ENCODE assay signal across 10 mouse cellular contexts in the genomic region with DNA sequence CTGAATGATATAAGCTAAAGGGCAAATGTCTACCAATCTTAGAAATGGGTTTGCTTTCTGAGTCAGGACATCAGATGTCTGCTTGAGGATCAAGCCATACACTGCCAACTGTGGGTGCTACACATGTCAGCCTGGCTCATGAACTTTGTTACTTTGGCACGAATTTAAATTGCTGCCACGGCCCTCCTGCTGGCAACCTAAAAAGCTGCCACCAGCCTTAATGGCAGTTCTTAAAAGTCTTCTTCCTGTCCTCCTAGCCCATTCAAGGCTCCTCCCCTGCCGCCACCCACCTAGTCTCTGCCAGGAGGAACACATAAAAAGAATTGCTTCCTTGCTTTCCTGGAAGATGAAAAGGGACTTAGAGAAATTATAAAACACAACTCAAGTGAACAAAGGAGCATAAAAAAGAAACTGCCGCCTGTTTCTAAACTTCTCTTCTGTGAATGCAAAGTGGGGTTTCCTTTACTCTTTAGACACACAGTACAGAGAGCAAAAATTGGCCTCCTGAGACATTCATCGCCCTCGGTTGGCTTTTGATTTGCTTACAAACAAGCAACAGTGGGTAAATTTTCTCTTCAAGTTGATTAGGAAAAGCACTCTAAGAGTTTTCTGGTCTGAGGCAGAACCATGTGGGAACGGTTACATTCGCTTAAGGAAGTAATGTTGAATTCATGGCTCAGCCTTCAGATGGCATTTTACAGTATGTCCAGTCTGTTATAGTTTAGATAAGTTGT. TPM values are rescaled to one million over a fixed set of nuclear protein-coding genes. Genes with fewer than 3 reads are reported as not detected.
A peak's percentile ranks its signal among the peaks of the same experiment; 100 is the strongest.
DNase-seq lines count a peak whose midpoint lies in the region; ATAC-seq and TF ChIP-seq lines count a peak whose summit lies in the region.
"Had no signal": no experiment of that assay in that cellular context is flagged by ENCODE, and none has a peak within 500 bp of the region (broad histone marks: within the 10 kb centered on the region; RNA-seq: fewer than 3 reads in every experiment).

No protein-coding gene starts in this region.

- peak overlapping the region; percentile 50 for H3K4me2 ChIP-seq in forebrain, embryonic 11.5 days (ENCODE audit: low read depth, low read length, severe bottlenecking)
- H3K4me2 ChIP-seq in limb, embryonic 14.5 days (replicated peaks; ENCODE audit: low read depth, low read length, severe bottlenecking): peak overlapping the region; percentile 30
- H3K4me2 ChIP-seq: heart, embryonic 13.5 days; liver, embryonic 11.5 days had no signal

- WGBS in forebrain, embryonic 11.5 days: 27% methylated on average over 8 of the region's 8 CpGs
- 12% methylated on average over 8 of the region's 8 CpGs for WGBS in limb, embryonic 14.5 days

- H3K9me3 ChIP-seq in forebrain, embryonic 11.5 days (ENCODE audit: control insufficient read depth, low read length): no peaks in the 10 kb centered on the region
- no peaks in the 10 kb centered on the region for H3K9me3 ChIP-seq in limb, embryonic 14.5 days (ENCODE audit: control insufficient read depth, low read length)
- H3K9me3 ChIP-seq: heart, embryonic 13.5 days had no signal

- no peaks in the 10 kb centered on the region for H3K36me3 ChIP-seq in forebrain, embryonic 11.5 days (ENCODE audit: control insufficient read depth, insufficient read depth, low read length)
- H3K36me3 ChIP-seq in limb, embryonic 14.5 days (ENCODE audit: control insufficient read depth, insufficient read depth, low read length): no peaks in the 10 kb centered on the region
- H3K36me3 ChIP-seq: heart, embryonic 13.5 days had no signal

- peak; percentile 17 to 44 for DNase-seq in frontal cortex, adult 2 months (ENCODE audit: extremely low spot score in 1 of 2, low spot score in 1 of 2)
- DNase-seq in frontal cortex, postnatal 14 days (ENCODE audit: low spot score in 2 of 2): no peak
- DNase-seq in CD4-positive helper T cell, adult 2 months (ENCODE audit: low read depth, low spot score): peak; percentile 12
- DNase-seq in forebrain, embryonic 11.5 days (ENCODE audit: low spot score): peak; percentile 54
- no peak for DNase-seq in limb, embryonic 14.5 days (ENCODE audit: low spot score)
- DNase-seq in retina, embryonic 14.5 days (ENCODE audit: low spot score): no peak
- no peak for DNase-seq in cerebellum, postnatal 14 days

- no peak for ATAC-seq in forebrain, embryonic 11.5 days (replicated peaks; ENCODE audit: low FRiP score)
- ATAC-seq in limb, embryonic 14.5 days (ENCODE audit: low FRiP score, low read depth): no peak
- ATAC-seq in erythroblast, adult 5-6 weeks (replicated peaks; ENCODE audit: low FRiP score, poor library complexity, severe bottlenecking): no peak

- H3K27me3 ChIP-seq in forebrain, embryonic 11.5 days (ENCODE audit: control insufficient read depth, insufficient read depth, low read length): no peaks in the 10 kb centered on the region
- H3K27me3 ChIP-seq in limb, embryonic 14.5 days (ENCODE audit: control insufficient read depth, insufficient read depth, low read length): no peaks in the 10 kb centered on the region
- H3K27me3 ChIP-seq: heart, embryonic 13.5 days had no signal

- peaks cover 13% of the 10 kb centered on the region; the same call in 1 of the 2 replicates for H3K4me1 ChIP-seq in forebrain, embryonic 11.5 days (replicated peaks; ENCODE audit: control insufficient read depth, insufficient read depth, low read length)
- H3K4me1 ChIP-seq in limb, embryonic 14.5 days (ENCODE audit: control insufficient read depth, insufficient read depth, low read length): peaks cover 39% of the 10 kb centered on the region

- no peak overlapping the region for H3K27ac ChIP-seq in forebrain, embryonic 11.5 days (ENCODE audit: low read depth, low read length)
- no peak overlapping the region; the same call in 1 of the 2 replicates for H3K27ac ChIP-seq in limb, embryonic 14.5 days (replicated peaks; ENCODE audit: low read depth, low read length)
- H3K27ac ChIP-seq: heart, embryonic 13.5 days had no signal

- no peak for TF ChIP-seq POLR2A in limb, embryonic 14.5 days (IDR thresholded peaks at IDR 0.05; ENCODE audit: borderline replicate concordance, extremely low read depth, insufficient read depth, insufficient read length)

- H3K9ac ChIP-seq in forebrain, embryonic 11.5 days (ENCODE audit: low read length): peak overlapping the region; percentile 31; the same call in 1 of the 2 replicates
- no peak overlapping the region for H3K9ac ChIP-seq in limb, embryonic 14.5 days (ENCODE audit: low read depth, low read length, severe bottlenecking)
- H3K9ac ChIP-seq: heart, embryonic 13.5 days had no signal

- peak overlapping the region; percentile 25 for H3K4me3 ChIP-seq in forebrain, embryonic 11.5 days (ENCODE audit: low read depth, low read length)
- peak overlapping the region; percentile 4; the same call in 1 of the 2 replicates for H3K4me3 ChIP-seq in limb, embryonic 14.5 days (replicated peaks; ENCODE audit: low read length)
- H3K4me3 ChIP-seq: heart, embryonic 13.5 days had no signal

RNA-seq across cellular contexts. Expression of gene Lix1, which starts 2.5 kb away (rescaled TPM):
- 69.9 and 72.8 TPM in 2 replicates for polyA plus RNA-seq in frontal cortex, adult 2 months (2012; rRNA removed)
- 89.3 and 106 TPM in 2 replicates for polyA plus RNA-seq in forebrain, embryonic 11.5 days (2014; fragmentation: Nextera tagmentation; extraction: Ambion mirVana)
- 6.0 and 7.0 TPM in 2 replicates for polyA plus RNA-seq in limb, embryonic 14.5 days (2012; rRNA removed)
- 7.6 and 8.6 TPM in 2 replicates for polyA plus RNA-seq in limb, embryonic 14.5 days (2014; fragmentation: Nextera tagmentation; extraction: Ambion mirVana)
- 0.42 TPM in 1 of 2 replicates, not detected in the other for total RNA-seq in erythroblast, adult 5-6 weeks (2015; ENCODE audit: low replicate concordance)
- total RNA-seq in erythroblast, adult 5-6 weeks (2017; ENCODE audit: low replicate concordance): not detected in 2 replicates

RNA-seq across cellular contexts. Expression of gene Riok2, which starts 30.9 kb away (rescaled TPM):
- polyA plus RNA-seq in frontal cortex, adult 2 months (2012; rRNA removed): 21.8 and 22.2 TPM in 2 replicates
- 29.6 and 33.6 TPM in 2 replicates for polyA plus RNA-seq in forebrain, embryonic 11.5 days (2014; fragmentation: Nextera tagmentation; extraction: Ambion mirVana)
- polyA plus RNA-seq in limb, embryonic 14.5 days (2012; rRNA removed): 32.9 and 33.7 TPM in 2 replicates
- 24.5 and 27.2 TPM in 2 replicates for polyA plus RNA-seq in limb, embryonic 14.5 days (2014; fragmentation: Nextera tagmentation; extraction: Ambion mirVana)
- total RNA-seq in erythroblast, adult 5-6 weeks (2015; ENCODE audit: low replicate concordance): 8.3 and 8.8 TPM in 2 replicates
- 4.3 and 10.8 TPM in 2 replicates for total RNA-seq in erythroblast, adult 5-6 weeks (2017; ENCODE audit: low replicate concordance)

Comparison
In these comparisons a context has a peak if more than half of its experiments do, and no peak if none do; other contexts are left out.
1. DNase-seq: peak in frontal cortex, adult 2 months (2 of 2), CD4-positive helper T cell, adult 2 months (single experiment) and forebrain, embryonic 11.5 days (single experiment); none in frontal cortex, postnatal 14 days (0 of 2), limb, embryonic 14.5 days (single experiment), retina, embryonic 14.5 days (single experiment) and cerebellum, postnatal 14 days (0 of 2).